9 mouse cellular contexts compared by ENCODE assay signal in the genomic region with DNA sequence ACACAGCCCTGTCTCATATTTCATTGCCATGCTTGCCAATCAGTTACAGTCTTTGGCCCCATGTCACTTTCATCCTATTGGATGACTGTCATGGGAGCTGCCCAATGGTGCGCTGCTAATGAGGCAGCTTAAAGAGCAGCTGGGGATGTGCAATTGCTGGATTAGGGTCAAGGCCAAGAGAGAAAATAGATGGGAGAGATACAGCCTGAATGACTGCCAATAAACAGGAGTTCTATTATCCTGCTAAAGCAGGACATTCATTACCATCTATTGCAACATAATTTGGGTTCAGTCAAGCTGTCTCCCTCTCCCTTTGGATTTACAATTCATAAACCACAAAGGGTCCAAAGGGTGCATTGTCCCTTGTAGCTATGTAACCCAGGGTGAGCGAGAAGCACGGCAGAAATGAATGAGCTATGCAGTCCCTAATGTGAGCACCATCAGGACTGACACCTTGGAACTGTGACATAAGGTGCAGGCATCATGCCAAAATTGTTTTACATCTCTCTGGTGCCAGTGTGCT.
DNase-seq lines count a peak whose midpoint lies in the region; ATAC-seq and TF ChIP-seq lines count a peak whose summit lies in the region.
"Had no signal": no experiment of that assay in that cellular context is flagged by ENCODE, and none has a peak within 500 bp of the region (broad histone marks: within the 10 kb centered on the region; RNA-seq: fewer than 3 reads in every experiment).

No protein-coding gene starts in this region.

- H3K4me3 ChIP-seq in forebrain, embryonic 12.5 days (replicated peaks), result no peak overlapping the region
- no peak overlapping the region for H3K4me3 ChIP-seq in thymus, adult 2 months (ENCODE audit: control insufficient read depth, insufficient read depth, low read length)

- peak; percentile 6 to 15 for DNase-seq in left cerebral cortex, adult 9 months (ENCODE audit: low spot score in 2 of 2)
- DNase-seq in left cerebral cortex, postnatal 36 days (ENCODE audit: low spot score in 2 of 2), result no peak
- peak; percentile 30 for DNase-seq in layer of hippocampus, adult 9-11 months
- peak; percentile 51 for DNase-seq in retina, postnatal 7 days (ENCODE audit: low read depth, low spot score)
- no peak for DNase-seq in adipocyte (ENCODE audit: low spot score)
- DNase-seq in gastrocnemius, postnatal 36 days, result no peak
- DNase-seq in thymus, adult 2 months, result no peak
- DNase-seq: cerebellum, adult 18-20 months had no signal

- ATAC-seq in forebrain, embryonic 12.5 days (ENCODE audit: low FRiP score), result peak; percentile 97

- H3K27me3 ChIP-seq in forebrain, embryonic 12.5 days, result no peaks in the 10 kb centered on the region
- H3K27me3 ChIP-seq in thymus, adult 2 months (ENCODE audit: control insufficient read depth, insufficient read depth, low read length), result no peaks in the 10 kb centered on the region

- no peaks in the 10 kb centered on the region for H3K36me3 ChIP-seq in forebrain, embryonic 12.5 days (replicated peaks)
- no peaks in the 10 kb centered on the region for H3K36me3 ChIP-seq in thymus, adult 2 months (ENCODE audit: control insufficient read depth, insufficient read depth, low read length)

- 28% methylated on average over 3 of the region's 3 CpGs for WGBS in forebrain, embryonic 12.5 days
- 91% methylated on average over 3 of the region's 3 CpGs for WGBS in thymus, adult 2 months

- H3K4me2 ChIP-seq in forebrain, embryonic 12.5 days, result no peak overlapping the region

- intact Hi-C loops in left cerebral cortex, postnatal 36 days (cut with DNase I), result no loop called here
- intact Hi-C loops in gastrocnemius, postnatal 36 days (cut with DNase I), result no loop called here

- TF ChIP-seq CTCF in thymus, adult 2 months (IDR thresholded peaks at IDR 0.05; ENCODE audit: borderline replicate concordance, control insufficient read depth, extremely low read depth, insufficient read depth, low read length, poor library complexity), result no peak

- no peak overlapping the region for H3K27ac ChIP-seq in forebrain, embryonic 12.5 days
- H3K27ac ChIP-seq in thymus, adult 2 months (ENCODE audit: control insufficient read depth, insufficient read depth, low read length), result no peak overlapping the region

- no peaks in the 10 kb centered on the region for H3K9me3 ChIP-seq in forebrain, embryonic 12.5 days

- no peak for TF ChIP-seq POLR2A in thymus, adult 2 months (IDR thresholded peaks at IDR 0.05; ENCODE audit: control insufficient read depth, extremely low read depth, insufficient read depth, low read length, poor library complexity)

- no peak overlapping the region for H3K9ac ChIP-seq in forebrain, embryonic 12.5 days

- H3K4me1 ChIP-seq in forebrain, embryonic 12.5 days, result no peaks in the 10 kb centered on the region; the same call in 1 of the 2 replicates
- H3K4me1 ChIP-seq in thymus, adult 2 months (replicated peaks; ENCODE audit: control insufficient read depth, insufficient read depth, low read length), result no peaks in the 10 kb centered on the region

Comparison
In these comparisons a context has a peak if more than half of its experiments do, and no peak if none do; other contexts are left out.
1. DNase-seq: peak in left cerebral cortex, adult 9 months (2 of 2), layer of hippocampus, adult 9-11 months (single experiment) and retina, postnatal 7 days (single experiment); none in left cerebral cortex, postnatal 36 days (0 of 2), adipocyte (single experiment), gastrocnemius, postnatal 36 days (0 of 2) and thymus, adult 2 months (single experiment).